Comparison of ENCODE assay signal across 19 mouse cellular contexts in genomic region chr6:94159256-94159655, GRCm38 (mm10).
A peak's percentile ranks its signal among the peaks of the same experiment; 100 is the strongest.
DNase-seq lines count a peak whose midpoint lies in the region; ATAC-seq and TF ChIP-seq lines count a peak whose summit lies in the region.
"Had no signal": no experiment of that assay in that cellular context is flagged by ENCODE, and none has a peak within 500 bp of the region (broad histone marks: within the 10 kb centered on the region; RNA-seq: fewer than 3 reads in every experiment).

No protein-coding gene starts in this region.

- TF ChIP-seq POLR2A in thymus, adult 2 months (IDR thresholded peaks at IDR 0.05; ENCODE audit: control insufficient read depth, extremely low read depth, insufficient read depth, low read length, poor library complexity) = no peak

- H3K27me3 ChIP-seq in heart, embryonic 10.5 days (ENCODE audit: insufficient read depth, poor library complexity, severe bottlenecking) = no peaks in the 10 kb centered on the region
- H3K27me3 ChIP-seq in lung, embryonic 14.5 days (ENCODE audit: insufficient read depth, low read length) = no peaks in the 10 kb centered on the region
- H3K27me3 ChIP-seq in heart, postnatal 0 days (ENCODE audit: control insufficient read depth, insufficient read depth, low read length) = no peaks in the 10 kb centered on the region
- H3K27me3 ChIP-seq in thymus, adult 2 months (ENCODE audit: control insufficient read depth, insufficient read depth, low read length) = no peaks in the 10 kb centered on the region
- H3K27me3 ChIP-seq: embryonic facial prominence, embryonic 12.5 days; neural tube, embryonic 12.5 days had no signal

- H3K4me1 ChIP-seq in heart, embryonic 10.5 days = peaks cover 72% of the 10 kb centered on the region
- peaks cover 30% of the 10 kb centered on the region for H3K4me1 ChIP-seq in lung, embryonic 14.5 days (ENCODE audit: insufficient read depth)
- H3K4me1 ChIP-seq in heart, postnatal 0 days (ENCODE audit: control insufficient read depth, insufficient read depth) = peaks cover 31% of the 10 kb centered on the region
- no peaks in the 10 kb centered on the region for H3K4me1 ChIP-seq in thymus, adult 2 months (replicated peaks; ENCODE audit: control insufficient read depth, insufficient read depth, low read length)

- DNase-seq in heart, embryonic 10.5 days (ENCODE audit: low spot score) = no peak
- no peak for DNase-seq in heart, postnatal 14 days
- no peak for DNase-seq in lung, embryonic 14.5 days
- no peak for DNase-seq in lung, postnatal 14 days
- DNase-seq in adipocyte (ENCODE audit: low spot score) = peak; percentile 17
- no peak for DNase-seq in heart, postnatal 0 days (ENCODE audit: low spot score)
- DNase-seq in thymus, adult 2 months = no peak
- DNase-seq: adrenal gland, postnatal 25 days; B cell, adult 2 months; cerebellum, adult 9-10 months; gastrocnemius, adult 2 months; spleen, adult 18-20 months; thymus, postnatal 4 days had no signal

- no peak overlapping the region for H3K4me3 ChIP-seq in heart, embryonic 10.5 days
- H3K4me3 ChIP-seq in lung, embryonic 14.5 days (ENCODE audit: low read depth, low read length) = no peak overlapping the region
- H3K4me3 ChIP-seq in heart, postnatal 0 days (ENCODE audit: low read depth, low read length) = no peak overlapping the region
- no peak overlapping the region for H3K4me3 ChIP-seq in thymus, adult 2 months (ENCODE audit: control insufficient read depth, insufficient read depth, low read length)
- H3K4me3 ChIP-seq: embryonic facial prominence, embryonic 12.5 days; gastrocnemius, adult 2 months; neural tube, embryonic 12.5 days had no signal

- no peak for ATAC-seq in lung, embryonic 14.5 days (ENCODE audit: insufficient read depth)
- ATAC-seq in heart, postnatal 0 days (ENCODE audit: insufficient read depth, low read depth) = peak; percentile 28; the same call in 1 of the 2 replicates
- ATAC-seq: forebrain, embryonic 16.5 days; hindbrain, embryonic 16.5 days; intestine, postnatal 0 days had no signal

- H3K9me3 ChIP-seq in heart, embryonic 10.5 days = no peaks in the 10 kb centered on the region
- H3K9me3 ChIP-seq in lung, embryonic 14.5 days (ENCODE audit: low read depth, low read length) = no peaks in the 10 kb centered on the region
- no peaks in the 10 kb centered on the region for H3K9me3 ChIP-seq in heart, postnatal 0 days (replicated peaks; ENCODE audit: control insufficient read depth, low read length)
- H3K9me3 ChIP-seq: embryonic facial prominence, embryonic 12.5 days; neural tube, embryonic 12.5 days had no signal

- 0 out of 2 replicates have a peak overlapping the region, but pooled peaks have one; percentile 8 for H3K27ac ChIP-seq in heart, embryonic 10.5 days
- H3K27ac ChIP-seq in lung, embryonic 14.5 days (ENCODE audit: low read depth) = peak overlapping the region; percentile 13; the same call in 1 of the 2 replicates
- H3K27ac ChIP-seq in heart, postnatal 0 days (ENCODE audit: low read depth) = peak overlapping the region; percentile 72
- H3K27ac ChIP-seq in thymus, adult 2 months (ENCODE audit: control insufficient read depth, insufficient read depth, low read length) = no peak overlapping the region
- H3K27ac ChIP-seq: embryonic facial prominence, embryonic 12.5 days; gastrocnemius, adult 2 months; kidney, postnatal 0 days; neural tube, embryonic 12.5 days had no signal

- WGBS in heart, embryonic 10.5 days = 17% methylated on average over 2 of the region's 2 CpGs
- 43% methylated on average over 2 of the region's 2 CpGs for WGBS in lung, embryonic 14.5 days
- 30% methylated on average over 2 of the region's 2 CpGs for WGBS in heart, postnatal 0 days
- WGBS in thymus, adult 2 months = 76% methylated on average over 2 of the region's 2 CpGs

- TF ChIP-seq CTCF in lung, embryonic 14.5 days (IDR thresholded peaks at IDR 0.05; ENCODE audit: low read depth) = no peak
- TF ChIP-seq CTCF in heart, postnatal 0 days (IDR thresholded peaks at IDR 0.05; ENCODE audit: low read depth) = no peak
- no peak for TF ChIP-seq CTCF in thymus, adult 2 months (IDR thresholded peaks at IDR 0.05; ENCODE audit: borderline replicate concordance, control insufficient read depth, extremely low read depth, insufficient read depth, low read length, poor library complexity)

- no peak for TF ChIP-seq EP300 in heart, postnatal 0 days (IDR thresholded peaks at IDR 0.05; ENCODE audit: low read depth)

- intact Hi-C loops in heart, postnatal 14 days (cut with DNase I) = no loop called here

- H3K9ac ChIP-seq in lung, embryonic 14.5 days = no peak overlapping the region
- no peak overlapping the region for H3K9ac ChIP-seq in heart, postnatal 0 days (replicated peaks; ENCODE audit: low read depth, low read length)
- H3K9ac ChIP-seq: embryonic facial prominence, embryonic 12.5 days; neural tube, embryonic 12.5 days had no signal

- no peaks in the 10 kb centered on the region for H3K36me3 ChIP-seq in heart, embryonic 10.5 days
- H3K36me3 ChIP-seq in lung, embryonic 14.5 days (ENCODE audit: insufficient read depth) = no peaks in the 10 kb centered on the region
- no peaks in the 10 kb centered on the region for H3K36me3 ChIP-seq in heart, postnatal 0 days (replicated peaks; ENCODE audit: control insufficient read depth, insufficient read depth, low read length)
- no peaks in the 10 kb centered on the region for H3K36me3 ChIP-seq in thymus, adult 2 months (ENCODE audit: control insufficient read depth, insufficient read depth, low read length)
- H3K36me3 ChIP-seq: embryonic facial prominence, embryonic 12.5 days; neural tube, embryonic 12.5 days had no signal

- no peak overlapping the region for H3K4me2 ChIP-seq in lung, embryonic 14.5 days
- H3K4me2 ChIP-seq in heart, postnatal 0 days (ENCODE audit: low read depth, low read length) = no peak overlapping the region
- H3K4me2 ChIP-seq: embryonic facial prominence, embryonic 12.5 days; neural tube, embryonic 12.5 days had no signal
